Comparison of ENCODE assay signal across 8 mouse cellular contexts in genomic region chr12:112721424-112722239, GRCm38 (mm10). TPM values are rescaled to one million over a fixed set of nuclear protein-coding genes. Genes with fewer than 3 reads are reported as not detected.
A peak's percentile ranks its signal among the peaks of the same experiment; 100 is the strongest.
DNase-seq lines count a peak whose midpoint lies in the region; ATAC-seq and TF ChIP-seq lines count a peak whose summit lies in the region.

No protein-coding gene starts in this region.

- H3K36me3 ChIP-seq in heart, embryonic 13.5 days, result no peaks in the 10 kb centered on the region
- H3K36me3 ChIP-seq in kidney, embryonic 16.5 days (ENCODE audit: insufficient read depth, low read length), result peaks cover 6% of the 10 kb centered on the region; the same call in 1 of the 2 replicates
- H3K36me3 ChIP-seq in small intestine, adult 2 months (ENCODE audit: control insufficient read depth, insufficient read depth, low read length), result peaks cover 23% of the 10 kb centered on the region

- DNase-seq in spleen, adult 18-20 months, result peak; percentile 46 to 60
- DNase-seq in spleen, postnatal 4 days (ENCODE audit: low spot score in 2 of 2), result no peak
- peak; percentile 75 for DNase-seq in cerebellum, adult 9-10 months
- DNase-seq in lung, postnatal 25 days (ENCODE audit: low spot score), result peak; percentile 87
- DNase-seq in frontal cortex, postnatal 14 days (ENCODE audit: low spot score in 2 of 2), result no peak

- H3K9ac ChIP-seq in heart, embryonic 13.5 days, result peak overlapping the region; percentile 90
- peak overlapping the region; percentile 86 for H3K9ac ChIP-seq in kidney, embryonic 16.5 days (replicated peaks; ENCODE audit: low read length)

- peaks cover 24% of the 10 kb centered on the region for H3K4me1 ChIP-seq in heart, embryonic 13.5 days
- peaks cover 34% of the 10 kb centered on the region for H3K4me1 ChIP-seq in kidney, embryonic 16.5 days (ENCODE audit: insufficient read depth, low read length)
- peaks cover 15% of the 10 kb centered on the region for H3K4me1 ChIP-seq in small intestine, adult 2 months (ENCODE audit: control insufficient read depth, insufficient read depth, insufficient read length, low read length)

- no peaks in the 10 kb centered on the region for H3K9me3 ChIP-seq in heart, embryonic 13.5 days
- no peaks in the 10 kb centered on the region for H3K9me3 ChIP-seq in kidney, embryonic 16.5 days (ENCODE audit: low read length)

- ATAC-seq in heart, embryonic 13.5 days (ENCODE audit: extremely low read depth, insufficient number of reproducible peaks, low FRiP score, low TSS enrichment), result 0 out of 2 replicates have a peak, but pooled peaks have one; percentile 11
- peak; percentile 69 for ATAC-seq in kidney, embryonic 16.5 days (ENCODE audit: low FRiP score, low TSS enrichment)

- peak overlapping the region; percentile 73 for H3K27ac ChIP-seq in heart, embryonic 13.5 days (replicated peaks)
- H3K27ac ChIP-seq in kidney, embryonic 16.5 days (ENCODE audit: low read length), result peak overlapping the region; percentile 95
- peak overlapping the region; percentile 98 for H3K27ac ChIP-seq in small intestine, adult 2 months (ENCODE audit: insufficient read depth, low read depth, low read length)

- H3K27me3 ChIP-seq in heart, embryonic 13.5 days (replicated peaks), result peaks cover 47% of the 10 kb centered on the region
- H3K27me3 ChIP-seq in kidney, embryonic 16.5 days (ENCODE audit: insufficient read depth, low read length), result no peaks in the 10 kb centered on the region
- no peaks in the 10 kb centered on the region for H3K27me3 ChIP-seq in small intestine, adult 2 months (ENCODE audit: control insufficient read depth, insufficient read depth, low read length)

- TF ChIP-seq POLR2A in small intestine, adult 2 months (IDR thresholded peaks at IDR 0.05; ENCODE audit: low read depth, low read length), result peak; percentile 80

- peak overlapping the region; percentile 98 for H3K4me2 ChIP-seq in heart, embryonic 13.5 days
- H3K4me2 ChIP-seq in kidney, embryonic 16.5 days (replicated peaks; ENCODE audit: low read depth, low read length), result peak overlapping the region; percentile 87

- TF ChIP-seq CTCF in small intestine, adult 2 months (IDR thresholded peaks at IDR 0.05; ENCODE audit: extremely low read depth, insufficient read length, insufficient replicate concordance, low read depth, low read length), result no peak

- peak overlapping the region; percentile 82 for H3K4me3 ChIP-seq in heart, embryonic 13.5 days
- H3K4me3 ChIP-seq in kidney, embryonic 16.5 days (ENCODE audit: low read length), result peak overlapping the region; percentile 79
- H3K4me3 ChIP-seq in small intestine, adult 2 months (ENCODE audit: low read depth, low read length), result peak overlapping the region; percentile 99

- 3% methylated on average over 62 of the region's 69 CpGs for WGBS in heart, embryonic 13.5 days
- WGBS in kidney, embryonic 16.5 days, result 4% methylated on average over 48 of the region's 69 CpGs
- 6% methylated on average over 69 of the region's 69 CpGs for WGBS in small intestine, adult 2 months

RNA-seq across cellular contexts. Expression of gene Cep170b, which starts 1.4 kb away (rescaled TPM):
- 4.0 and 4.3 TPM in 2 replicates for polyA plus RNA-seq in heart, embryonic 13.5 days (2015; fragmentation: Nextera tagmentation; extraction: Ambion mirVana)
- polyA plus RNA-seq in kidney, embryonic 16.5 days (2015; fragmentation: Nextera tagmentation; extraction: Ambion mirVana), result 15.7 and 17.5 TPM in 2 replicates
- 59.3 and 99.3 TPM in 2 replicates for polyA plus RNA-seq in small intestine, adult 2 months (2012; rRNA removed)

RNA-seq across cellular contexts. Expression of gene Pld4, which starts 38.8 kb away (rescaled TPM):
- 5.5 and 7.0 TPM in 2 replicates for polyA plus RNA-seq in heart, embryonic 13.5 days (2015; fragmentation: Nextera tagmentation; extraction: Ambion mirVana)
- 7.3 and 7.4 TPM in 2 replicates for polyA plus RNA-seq in kidney, embryonic 16.5 days (2015; fragmentation: Nextera tagmentation; extraction: Ambion mirVana)
- 21.8 and 28.2 TPM in 2 replicates for polyA plus RNA-seq in small intestine, adult 2 months (2012; rRNA removed)

RNA-seq across cellular contexts. Expression of gene Zbtb42, which starts 43.0 kb away (rescaled TPM):
- 5.8 and 6.2 TPM in 2 replicates for polyA plus RNA-seq in heart, embryonic 13.5 days (2015; fragmentation: Nextera tagmentation; extraction: Ambion mirVana)
- polyA plus RNA-seq in kidney, embryonic 16.5 days (2015; fragmentation: Nextera tagmentation; extraction: Ambion mirVana), result 6.4 and 7.0 TPM in 2 replicates
- polyA plus RNA-seq in small intestine, adult 2 months (2012; rRNA removed), result 27.7 and 32.8 TPM in 2 replicates

RNA-seq across cellular contexts. Expression of gene Akt1, which starts 46.9 kb away (rescaled TPM):
- 59.2 and 66.6 TPM in 2 replicates for polyA plus RNA-seq in heart, embryonic 13.5 days (2015; fragmentation: Nextera tagmentation; extraction: Ambion mirVana)
- 49.5 TPM in 2 replicates for polyA plus RNA-seq in kidney, embryonic 16.5 days (2015; fragmentation: Nextera tagmentation; extraction: Ambion mirVana)
- 79.0 and 88.7 TPM in 2 replicates for polyA plus RNA-seq in small intestine, adult 2 months (2012; rRNA removed)

Comparison
In these comparisons a context has a peak if more than half of its experiments do, and no peak if none do; other contexts are left out.
1. DNase-seq: peak in spleen, adult 18-20 months (2 of 2), cerebellum, adult 9-10 months (single experiment) and lung, postnatal 25 days (single experiment); none in spleen, postnatal 4 days (0 of 2) and frontal cortex, postnatal 14 days (0 of 2).
2. Peak in every context shown above with its lines, with median percentiles within 50 percentile points of each other: H3K27ac ChIP-seq and H3K4me3 ChIP-seq.